Mouse (Mus musculus) right cerebral cortex, postnatal 4 days (tissue): ENCODE measurements around the gene Dennd2a.

Source experiments
- DNase-seq: peaks from one replicate; pipeline ENCODE4 v3.0.0-alpha.2; 2022

Gene Dennd2a

GRCm38 (mm10) chr6:39414106-39414505 lies 143.6 kb downstream of the Dennd2a start:
- DNase-seq = no peak
